Mouse (Mus musculus) small intestine, adult 2 months (tissue): Measurements from ENCODE around the gene Arid2.

Source experiments
- CTCF ChIP-seq: fragments of 200-500 bp; IDR thresholded peaks from 2 replicates; pipeline ENCODE4 v1.5.1; 2012; ENCODE audit warnings: low read depth, mild to moderate bottlenecking, control low read depth, inconsistent platforms, low read length, moderate library complexity, mixed read lengths; ENCODE audit not compliant: insufficient replicate concordance, insufficient read length; ENCODE audit errors: extremely low read depth
- POLR2A ChIP-seq: fragments of 200-500 bp; IDR thresholded peaks from 2 replicates; pipeline ENCODE4 v1.6.1; 2012; ENCODE audit warnings: low read depth, mild to moderate bottlenecking, control low read depth, inconsistent platforms, low read length, moderate library complexity

DNA sequence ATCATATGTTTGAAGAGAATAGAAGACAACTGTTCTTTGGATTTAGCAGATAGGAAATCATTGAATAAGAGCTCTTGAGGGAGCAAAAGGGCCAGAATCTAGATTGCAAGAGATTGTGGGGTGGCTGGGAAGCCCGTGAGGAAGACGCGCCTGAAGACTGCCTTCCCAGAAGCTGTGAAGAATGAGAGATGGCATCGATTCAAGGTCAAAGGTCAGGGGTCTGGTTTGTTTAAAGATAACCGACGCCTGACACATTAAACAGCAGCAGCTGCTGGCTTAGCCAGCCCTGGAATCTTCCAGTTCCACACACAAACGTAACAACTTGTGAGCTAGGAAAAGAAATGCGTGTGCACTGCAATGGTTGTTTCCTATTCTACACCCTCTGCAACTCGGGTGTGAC is 19.4 kb upstream of the Arid2 start:
- TF ChIP-seq CTCF (no peak), POLR2A (no peak)
